In the genomic region with DNA sequence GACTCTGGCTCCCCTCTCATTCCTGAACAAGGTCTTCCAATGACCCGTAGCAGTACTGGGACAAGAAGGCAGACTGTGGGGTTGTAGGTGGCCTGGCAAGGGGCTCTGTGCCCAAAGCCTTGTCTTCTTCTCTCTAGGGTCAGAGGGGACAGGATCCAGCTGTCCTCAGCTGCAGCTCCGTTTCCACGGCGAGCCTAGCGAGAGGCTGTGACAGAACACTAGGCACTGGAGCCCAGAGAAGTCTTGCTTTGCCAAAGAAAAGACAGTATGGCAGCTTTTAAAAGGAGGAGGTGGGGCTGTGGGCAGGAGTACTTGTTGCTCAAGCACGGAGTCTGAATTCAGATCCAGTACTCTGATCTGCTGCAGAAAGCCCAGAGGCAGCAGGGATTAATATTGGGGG, we compare ENCODE assay signal across 15 mouse cellular contexts. TPM values are rescaled to one million over a fixed set of nuclear protein-coding genes. Genes with fewer than 3 reads are reported as not detected.
DNase-seq lines count a peak whose midpoint lies in the region; ATAC-seq and TF ChIP-seq lines count a peak whose summit lies in the region.
"Had no signal": no experiment of that assay in that cellular context is flagged by ENCODE, and none has a peak within 500 bp of the region (broad histone marks: within the 10 kb centered on the region; RNA-seq: fewer than 3 reads in every experiment).

No protein-coding gene starts in this region.

- no peaks in the 10 kb centered on the region for H3K27me3 ChIP-seq in kidney, adult 2 months (replicated peaks; ENCODE audit: control insufficient read depth, insufficient read depth, low read length)
- peaks cover 8% of the 10 kb centered on the region; the same call in 1 of the 2 replicates for H3K27me3 ChIP-seq in embryonic facial prominence, embryonic 10.5 days (replicated peaks; ENCODE audit: low read depth, poor library complexity, severe bottlenecking)
- no peaks in the 10 kb centered on the region for H3K27me3 ChIP-seq in lung, embryonic 14.5 days (ENCODE audit: insufficient read depth, low read length)

- H3K9ac ChIP-seq in lung, embryonic 14.5 days = no peak overlapping the region

- no peak for TF ChIP-seq POLR2A in kidney, adult 2 months (IDR thresholded peaks at IDR 0.05; ENCODE audit: low read depth, low read length)

- no peak overlapping the region for H3K27ac ChIP-seq in kidney, adult 2 months (ENCODE audit: insufficient read depth, low read depth, low read length)
- 0 out of 2 replicates have a peak overlapping the region, but pooled peaks have one; percentile 41 for H3K27ac ChIP-seq in embryonic facial prominence, embryonic 10.5 days (replicated peaks)
- peak overlapping the region; percentile 66 for H3K27ac ChIP-seq in lung, embryonic 14.5 days (ENCODE audit: low read depth)

- TF ChIP-seq CTCF in kidney, adult 2 months (conservative IDR thresholded peaks at IDR 0.05; ENCODE audit: insufficient read depth, insufficient read length, low read depth, low read length) = no peak
- TF ChIP-seq CTCF in lung, embryonic 14.5 days (IDR thresholded peaks at IDR 0.05; ENCODE audit: low read depth) = no peak

- 57% methylated on average over 6 of the region's 6 CpGs for WGBS in kidney, adult 2 months
- 49% methylated on average over 6 of the region's 6 CpGs for WGBS in embryonic facial prominence, embryonic 10.5 days
- 27% methylated on average over 6 of the region's 6 CpGs for WGBS in lung, embryonic 14.5 days

- ATAC-seq in lung, embryonic 14.5 days (ENCODE audit: insufficient read depth) = no peak
- no peak for ATAC-seq in erythroid progenitor cell, adult 5-6 weeks (replicated peaks; ENCODE audit: low FRiP score, poor library complexity, severe bottlenecking)

- H3K9me3 ChIP-seq in embryonic facial prominence, embryonic 10.5 days = no peaks in the 10 kb centered on the region
- H3K9me3 ChIP-seq in lung, embryonic 14.5 days (ENCODE audit: low read depth, low read length) = no peaks in the 10 kb centered on the region

- no peak overlapping the region for H3K4me3 ChIP-seq in kidney, adult 2 months (ENCODE audit: insufficient read depth, low read depth, low read length)
- no peak overlapping the region for H3K4me3 ChIP-seq in embryonic facial prominence, embryonic 10.5 days
- no peak overlapping the region for H3K4me3 ChIP-seq in lung, embryonic 14.5 days (ENCODE audit: low read depth, low read length)
- H3K4me3 ChIP-seq: erythroblast, embryonic 14.5 days had no signal

- H3K4me2 ChIP-seq in lung, embryonic 14.5 days = no peak overlapping the region

- peak; percentile 12 for DNase-seq in kidney, adult 2 months
- no peak for DNase-seq in kidney, adult 9 months
- DNase-seq in NIH3T3 (ENCODE audit: low read depth) = peak; percentile 44
- no peak for DNase-seq in embryonic facial prominence, embryonic 10.5 days (ENCODE audit: low spot score)
- peak; percentile 69 for DNase-seq in lung, embryonic 14.5 days
- no peak for DNase-seq in spleen, postnatal 10 days (ENCODE audit: low spot score in 2 of 2)
- no peak for DNase-seq in adrenal gland, adult (ENCODE audit: inconsistent age in 2 of 2, low spot score in 1 of 2)
- DNase-seq: cerebellum, adult 9-11 months; left cerebral cortex, postnatal 4 days had no signal

- H3K4me1 ChIP-seq in kidney, adult 2 months (ENCODE audit: control insufficient read depth, insufficient read depth, low read length) = no peaks in the 10 kb centered on the region
- peaks cover 49% of the 10 kb centered on the region for H3K4me1 ChIP-seq in embryonic facial prominence, embryonic 10.5 days
- peaks cover 19% of the 10 kb centered on the region for H3K4me1 ChIP-seq in lung, embryonic 14.5 days (ENCODE audit: insufficient read depth)

- H3K36me3 ChIP-seq in kidney, adult 2 months (ENCODE audit: control insufficient read depth, insufficient read depth, low read length) = no peaks in the 10 kb centered on the region
- H3K36me3 ChIP-seq in embryonic facial prominence, embryonic 10.5 days (replicated peaks) = no peaks in the 10 kb centered on the region
- no peaks in the 10 kb centered on the region for H3K36me3 ChIP-seq in lung, embryonic 14.5 days (ENCODE audit: insufficient read depth)

RNA-seq across cellular contexts. Expression of gene 1600014C23Rik, which starts 36.8 kb away (rescaled TPM):
- polyA plus RNA-seq in kidney, adult 2 months (2012; rRNA removed) = not detected in 2 replicates
- polyA plus RNA-seq in embryonic facial prominence, embryonic 10.5 days (2016; fragmentation: Nextera tagmentation; extraction: Ambion mirVana) = not detected in 2 replicates
- not detected in 2 replicates for polyA plus RNA-seq in lung, embryonic 14.5 days (2014; fragmentation: Nextera tagmentation; extraction: Ambion mirVana)
- not detected in 2 replicates for total RNA-seq in erythroid progenitor cell, adult 5-6 weeks (2015; ENCODE audit: low replicate concordance)
- not detected in 2 replicates for total RNA-seq in erythroid progenitor cell, adult 5-6 weeks (2017; ENCODE audit: low replicate concordance)
- total RNA-seq: adrenal gland, adult 18-20 months; left cerebral cortex, postnatal 4 days; megakaryocyte progenitor cell, adult 5-6 weeks had no signal
- polyA plus RNA-seq: erythroblast, embryonic 14.5 days; neural tube, embryonic 14.5 days; urinary bladder, adult 2 months had no signal

Comparison
In these comparisons a context has a peak if more than half of its experiments do, and no peak if none do; other contexts are left out.
1. DNase-seq: peak in kidney, adult 2 months (single experiment), NIH3T3 (single experiment) and lung, embryonic 14.5 days (single experiment); none in kidney, adult 9 months (single experiment), embryonic facial prominence, embryonic 10.5 days (single experiment), spleen, postnatal 10 days (0 of 2) and adrenal gland, adult (0 of 2).